Mouse (Mus musculus): ENCODE results near the gene Ttc32. TPM values are rescaled to one million over a fixed set of nuclear protein-coding genes. Genes with fewer than 3 reads are reported as not detected.

The Ttc32 gene
- polyA plus RNA-seq, 1 experiment, result 6.5 TPM

- TF ChIP-seq POLR2A (IDR thresholded peaks at IDR 0.05; ENCODE audit: borderline replicate concordance, extremely low read depth, low read depth, low read length) (no peak), CTCF (IDR thresholded peaks at IDR 0.05; ENCODE audit: insufficient read depth, low read length) (no peak)
- no peaks in the 10 kb centered on the region for H3K4me1 ChIP-seq (ENCODE audit: control insufficient read depth, insufficient read depth, low read length)
- DNase-seq, result no peak
- WGBS, result 72% methylated on average over 3 of the region's 3 CpGs
- no peak overlapping the region for H3K4me3 ChIP-seq (replicated peaks; ENCODE audit: extremely low read depth, low read depth, low read length)
These were observed 29.7 kb downstream of the Ttc32 start for GRCm38 (mm10) chr12:9059502-9059901.

DNA sequence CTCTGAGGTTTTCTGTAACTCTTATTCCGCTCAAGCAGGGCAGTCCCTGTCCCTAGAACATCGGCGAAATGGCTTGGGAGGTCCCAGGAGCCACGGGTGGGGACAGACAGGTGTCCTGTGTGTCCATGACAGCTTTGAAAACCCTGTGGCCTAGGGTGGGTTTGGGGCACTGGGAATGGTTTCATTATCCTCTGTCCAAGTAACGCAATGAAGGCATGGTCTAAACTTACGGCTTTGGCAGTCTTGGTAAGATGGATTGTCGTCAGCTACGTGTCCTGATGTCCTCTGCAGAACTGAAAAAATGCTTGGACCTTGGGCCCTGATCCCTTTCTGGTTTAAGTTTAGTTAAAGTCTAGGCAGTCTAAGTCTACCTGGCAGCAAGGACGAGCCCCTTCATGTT is 30.2 kb downstream of the Ttc32 start:
- Histone ChIP-seq H3K4me3 (replicated peaks; ENCODE audit: extremely low read depth, low read depth, low read length) (no peak overlapping the region), H3K4me1 (ENCODE audit: control insufficient read depth, insufficient read depth, low read length) (no peaks in the 10 kb centered on the region)
- DNase-seq, result no peak
- TF ChIP-seq CTCF (IDR thresholded peaks at IDR 0.05; ENCODE audit: insufficient read depth, low read length) (no peak), POLR2A (IDR thresholded peaks at IDR 0.05; ENCODE audit: borderline replicate concordance, extremely low read depth, low read depth, low read length) (no peak)
- 77% methylated on average over 9 of the region's 9 CpGs for WGBS

DNA sequence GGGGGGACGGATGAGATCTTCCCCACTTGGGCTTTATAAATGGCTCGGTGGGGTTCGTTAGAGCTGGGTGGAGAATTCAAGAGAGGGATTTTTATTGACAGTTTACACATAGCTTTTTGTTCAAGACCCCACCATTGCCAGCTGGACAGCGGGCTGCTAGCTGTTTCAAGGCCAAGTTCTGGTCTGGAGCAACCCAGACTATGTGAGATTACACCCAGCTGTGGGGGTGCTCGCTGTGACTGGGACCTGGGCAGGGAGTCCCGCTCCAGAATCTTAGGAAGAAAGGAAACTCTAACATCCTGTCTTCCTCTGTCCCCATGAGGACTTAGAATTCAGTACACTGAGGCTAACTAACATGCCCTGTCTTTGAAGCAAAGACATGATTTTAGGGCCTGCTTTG is 33.8 kb downstream of the Ttc32 start:
- TF ChIP-seq CTCF (IDR thresholded peaks at IDR 0.05; ENCODE audit: insufficient read depth, low read length) (no peak), POLR2A (IDR thresholded peaks at IDR 0.05; ENCODE audit: borderline replicate concordance, extremely low read depth, low read depth, low read length) (no peak)
- DNase-seq, result no peak
- Histone ChIP-seq H3K4me3 (replicated peaks; ENCODE audit: extremely low read depth, low read depth, low read length) (no peak overlapping the region), H3K4me1 (ENCODE audit: control insufficient read depth, insufficient read depth, low read length) (no peaks in the 10 kb centered on the region)
- WGBS, result 57% methylated on average over 6 of the region's 6 CpGs

- DNase-seq, result no peak
- Histone ChIP-seq H3K4me1 (ENCODE audit: control insufficient read depth, insufficient read depth, low read length) (no peaks in the 10 kb centered on the region), H3K4me3 (replicated peaks; ENCODE audit: extremely low read depth, low read depth, low read length) (no peak overlapping the region)
- WGBS, result 96% methylated on average over 1 of the region's 1 CpGs
- TF ChIP-seq POLR2A (IDR thresholded peaks at IDR 0.05; ENCODE audit: borderline replicate concordance, extremely low read depth, low read depth, low read length) (no peak), CTCF (IDR thresholded peaks at IDR 0.05; ENCODE audit: insufficient read depth, low read length) (no peak)
These were observed 41.3 kb downstream of the Ttc32 start for GRCm38 (mm10) chr12:9071058-9071457.

- Histone ChIP-seq H3K4me1 (ENCODE audit: control insufficient read depth, insufficient read depth, low read length) (no peaks in the 10 kb centered on the region), H3K4me3 (replicated peaks; ENCODE audit: extremely low read depth, low read depth, low read length) (no peak overlapping the region)
- no peak for DNase-seq
- TF ChIP-seq POLR2A (IDR thresholded peaks at IDR 0.05; ENCODE audit: borderline replicate concordance, extremely low read depth, low read depth, low read length) (no peak), CTCF (IDR thresholded peaks at IDR 0.05; ENCODE audit: insufficient read depth, low read length) (no peak)
- WGBS, result 42% methylated on average over 4 of the region's 4 CpGs
These were observed 41.7 kb downstream of the Ttc32 start for GRCm38 (mm10) chr12:9071493-9071892.

GRCm38 (mm10) chr12:9077554-9078125 is 47.8 kb downstream of the Ttc32 start:
- Histone ChIP-seq H3K4me1 (ENCODE audit: control insufficient read depth, insufficient read depth, low read length) (no peaks in the 10 kb centered on the region), H3K4me3 (replicated peaks; ENCODE audit: extremely low read depth, low read depth, low read length) (no peak overlapping the region)
- TF ChIP-seq POLR2A (IDR thresholded peaks at IDR 0.05; ENCODE audit: borderline replicate concordance, extremely low read depth, low read depth, low read length) (no peak), CTCF (IDR thresholded peaks at IDR 0.05; ENCODE audit: insufficient read depth, low read length) (no peak)
- DNase-seq, result no peak
- 65% methylated on average over 3 of the region's 3 CpGs for WGBS

GRCm38 (mm10) chr12:9090226-9090625 is 60.4 kb downstream of the Ttc32 start:
- no peaks in the 10 kb centered on the region for H3K4me1 ChIP-seq (ENCODE audit: control insufficient read depth, insufficient read depth, low read length)
- 60% methylated on average over 7 of the region's 7 CpGs for WGBS
- no peak for TF ChIP-seq CTCF (IDR thresholded peaks at IDR 0.05; ENCODE audit: insufficient read depth, low read length)
- TF ChIP-seq POLR2A (IDR thresholded peaks at IDR 0.05; ENCODE audit: borderline replicate concordance, extremely low read depth, low read depth, low read length), result no peak
- DNase-seq, result no peak
- no peak overlapping the region for H3K4me3 ChIP-seq (replicated peaks; ENCODE audit: extremely low read depth, low read depth, low read length)

Other genes starting within 250 kb of the Ttc32 start
- gene Laptm4a, start 108.3 kb upstream of the Ttc32 start, polyA plus RNA-seq (2012; rRNA removed), result 330 and 363 TPM in 2 replicates
- 0.07 TPM in 1 of 2 replicates, not detected in the other for gene Matn3, start 82.1 kb upstream of the Ttc32 start, polyA plus RNA-seq (2012; rRNA removed)
- gene Wdr35, start 56.1 kb upstream of the Ttc32 start, polyA plus RNA-seq (2012; rRNA removed), result 2.5 and 5.0 TPM in 2 replicates